Mouse (Mus musculus) thymus, adult 2 months (tissue): ENCODE results near the gene Elob.

Source experiments
- CTCF ChIP-seq: fragments of 200-500 bp; IDR thresholded peaks from 2 replicates; pipeline ENCODE4 v1.5.1; 2012; ENCODE audit warnings: mild to moderate bottlenecking, control low read depth, low read length, moderate library complexity, borderline replicate concordance; ENCODE audit not compliant: control insufficient read depth, poor library complexity, insufficient read depth; ENCODE audit errors: extremely low read depth
- POLR2A ChIP-seq: fragments of 200-500 bp; IDR thresholded peaks from 2 replicates; pipeline ENCODE4 v1.6.1; 2012; ENCODE audit warnings: mild to moderate bottlenecking, low read length, control low read depth, moderate library complexity; ENCODE audit not compliant: control insufficient read depth, poor library complexity, insufficient read depth; ENCODE audit errors: extremely low read depth

DNA sequence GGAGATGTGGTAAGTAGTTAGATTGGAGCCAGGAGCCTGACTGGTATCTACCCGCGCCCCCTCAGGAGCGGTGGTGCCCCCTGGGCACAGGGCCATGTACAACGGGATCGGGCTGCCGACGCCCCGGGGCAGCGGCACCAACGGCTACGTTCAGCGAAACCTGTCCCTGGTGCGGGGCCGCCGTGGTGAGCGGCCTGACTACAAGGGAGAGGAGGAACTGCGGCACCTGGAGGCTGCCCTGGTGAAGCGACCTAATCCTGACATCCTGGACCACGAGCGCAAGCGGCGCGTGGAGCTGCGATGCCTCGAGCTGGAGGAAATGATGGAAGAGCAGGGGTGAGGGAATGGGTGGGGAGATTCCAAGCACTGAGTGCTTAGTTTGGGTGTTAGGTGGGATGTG, 22.1 kb downstream of the Elob start:
- TF ChIP-seq CTCF (no peak), POLR2A (no peak)
